27 mouse cellular contexts compared by ENCODE assay signal in genomic region chr12:89159353-89159752, GRCm38 (mm10).
DNase-seq lines count a peak whose midpoint lies in the region; ATAC-seq and TF ChIP-seq lines count a peak whose summit lies in the region.
"Had no signal": no experiment of that assay in that cellular context is flagged by ENCODE, and none has a peak within 500 bp of the region (broad histone marks: within the 10 kb centered on the region; RNA-seq: fewer than 3 reads in every experiment).

No protein-coding gene starts in this region.

- H3K9ac ChIP-seq in liver, adult 2 months (ENCODE audit: low read depth, low read length) = no peak overlapping the region
- no peak overlapping the region for H3K9ac ChIP-seq in lung, embryonic 15.5 days
- no peak overlapping the region for H3K9ac ChIP-seq in lung, postnatal 0 days (replicated peaks; ENCODE audit: low read depth)
- H3K9ac ChIP-seq: forebrain, embryonic 12.5 days; forebrain, postnatal 0 days; hindbrain, embryonic 13.5 days; liver, embryonic 14.5 days had no signal

- no peak overlapping the region for H3K4me3 ChIP-seq in liver, adult 2 months (ENCODE audit: insufficient read depth, low read depth, low read length)
- no peak overlapping the region for H3K4me3 ChIP-seq in lung, embryonic 15.5 days
- H3K4me3 ChIP-seq in lung, postnatal 0 days (ENCODE audit: low read depth, low read length) = no peak overlapping the region
- no peak overlapping the region for H3K4me3 ChIP-seq in thymus, adult 2 months (ENCODE audit: control insufficient read depth, insufficient read depth, low read length)
- H3K4me3 ChIP-seq: erythroblast, embryonic 14.5 days; forebrain, embryonic 12.5 days; hindbrain, embryonic 13.5 days had no signal

- H3K9me3 ChIP-seq in lung, embryonic 15.5 days = no peaks in the 10 kb centered on the region
- no peaks in the 10 kb centered on the region for H3K9me3 ChIP-seq in lung, postnatal 0 days (ENCODE audit: low read length)
- H3K9me3 ChIP-seq: forebrain, embryonic 12.5 days; hindbrain, embryonic 13.5 days had no signal

- 76% methylated on average over 8 of the region's 8 CpGs for WGBS in liver, adult 2 months
- WGBS in lung, embryonic 15.5 days = 45% methylated on average over 8 of the region's 8 CpGs
- WGBS in lung, postnatal 0 days = 58% methylated on average over 8 of the region's 8 CpGs
- 80% methylated on average over 8 of the region's 8 CpGs for WGBS in thymus, adult 2 months

- ATAC-seq in lung, embryonic 15.5 days (ENCODE audit: borderline replicate concordance, extremely low read depth, low FRiP score, low TSS enrichment) = 0 out of 2 replicates have a peak, but pooled peaks have one; percentile 23
- ATAC-seq in lung, postnatal 0 days = peak; percentile 77
- ATAC-seq: forebrain, postnatal 0 days; intestine, postnatal 0 days had no signal

- no peak overlapping the region for H3K27ac ChIP-seq in liver, adult 2 months (replicated peaks; ENCODE audit: insufficient read depth, low read depth, low read length)
- H3K27ac ChIP-seq in lung, embryonic 15.5 days = peak overlapping the region; percentile 49
- no peak overlapping the region for H3K27ac ChIP-seq in lung, postnatal 0 days (ENCODE audit: low read length)
- no peak overlapping the region for H3K27ac ChIP-seq in thymus, adult 2 months (ENCODE audit: control insufficient read depth, insufficient read depth, low read length)
- H3K27ac ChIP-seq: forebrain, embryonic 12.5 days; hindbrain, embryonic 13.5 days; liver, embryonic 14.5 days; macrophage had no signal

- no peaks in the 10 kb centered on the region for H3K79me2 ChIP-seq in liver, adult 2 months (ENCODE audit: control insufficient read depth, insufficient read depth, low read length)

- no peak for TF ChIP-seq POLR2A in liver, adult 2 months (IDR thresholded peaks at IDR 0.05; ENCODE audit: extremely low read depth, insufficient read depth, low read length)
- no peak for TF ChIP-seq POLR2A in thymus, adult 2 months (IDR thresholded peaks at IDR 0.05; ENCODE audit: control insufficient read depth, extremely low read depth, insufficient read depth, low read length, poor library complexity)

- H3K4me2 ChIP-seq in lung, embryonic 15.5 days = no peak overlapping the region
- H3K4me2 ChIP-seq in lung, postnatal 0 days (replicated peaks; ENCODE audit: low read depth, low read length) = no peak overlapping the region
- H3K4me2 ChIP-seq: forebrain, embryonic 12.5 days; heart, embryonic 11.5 days; hindbrain, embryonic 13.5 days had no signal

- no peaks in the 10 kb centered on the region for H3K4me1 ChIP-seq in liver, adult 2 months (ENCODE audit: control insufficient read depth, insufficient read depth, low read length)
- peaks cover 7% of the 10 kb centered on the region; the same call in 1 of the 2 replicates for H3K4me1 ChIP-seq in lung, embryonic 15.5 days
- H3K4me1 ChIP-seq in lung, postnatal 0 days (ENCODE audit: insufficient read depth, low read depth, low read length) = no peaks in the 10 kb centered on the region
- H3K4me1 ChIP-seq in thymus, adult 2 months (replicated peaks; ENCODE audit: control insufficient read depth, insufficient read depth, low read length) = no peaks in the 10 kb centered on the region
- H3K4me1 ChIP-seq: forebrain, embryonic 12.5 days; hindbrain, embryonic 13.5 days had no signal

- peak; percentile 91 for TF ChIP-seq EP300 in lung, postnatal 0 days (IDR thresholded peaks at IDR 0.05)

- no peaks in the 10 kb centered on the region for H3K36me3 ChIP-seq in liver, adult 2 months (ENCODE audit: control insufficient read depth, insufficient read depth, low read length)
- no peaks in the 10 kb centered on the region for H3K36me3 ChIP-seq in lung, embryonic 15.5 days
- H3K36me3 ChIP-seq in lung, postnatal 0 days (ENCODE audit: insufficient read depth, low read length) = no peaks in the 10 kb centered on the region
- no peaks in the 10 kb centered on the region for H3K36me3 ChIP-seq in thymus, adult 2 months (ENCODE audit: control insufficient read depth, insufficient read depth, low read length)
- H3K36me3 ChIP-seq: forebrain, embryonic 12.5 days; hindbrain, embryonic 13.5 days had no signal

- peak; percentile 3 for DNase-seq in liver, adult 2 months (ENCODE audit: extremely low read depth, low read depth, low spot score)
- DNase-seq in liver = no peak
- DNase-seq in lung, postnatal 0 days (ENCODE audit: low spot score) = peak; percentile 59
- peak; percentile 9 to 49 for DNase-seq in lung, postnatal 4 days
- no peak for DNase-seq in neural tube, embryonic 10.5 days (ENCODE audit: extremely low spot score, low spot score)
- DNase-seq in thymus, adult 2 months = no peak
- no peak for DNase-seq in thymus, postnatal 4 days
- DNase-seq: adrenal gland, postnatal 25 days; B cell, adult 2 months; cerebellum, adult 18-20 months; cerebellum, postnatal 14 days; forebrain, postnatal 0 days; gastrocnemius, postnatal 10 days; heart, postnatal 36 days; kidney, adult 9 months; layer of hippocampus, postnatal 36 days; left cerebral cortex, postnatal 4 days; midbrain, embryonic 14.5 days; right cerebral cortex, postnatal 4 days had no signal

- no peaks in the 10 kb centered on the region for H3K27me3 ChIP-seq in liver, adult 2 months (ENCODE audit: control insufficient read depth, insufficient read depth, low read length)
- H3K27me3 ChIP-seq in lung, embryonic 15.5 days = no peaks in the 10 kb centered on the region
- no peaks in the 10 kb centered on the region for H3K27me3 ChIP-seq in lung, postnatal 0 days (replicated peaks; ENCODE audit: insufficient read depth, low read length)
- H3K27me3 ChIP-seq in thymus, adult 2 months (ENCODE audit: control insufficient read depth, insufficient read depth, low read length) = no peaks in the 10 kb centered on the region
- H3K27me3 ChIP-seq: forebrain, embryonic 12.5 days; hindbrain, embryonic 13.5 days had no signal

- no peak for TF ChIP-seq CTCF in liver, adult 2 months (IDR thresholded peaks at IDR 0.05; ENCODE audit: low read depth, low read length)
- no peak for TF ChIP-seq CTCF in lung, postnatal 0 days (IDR thresholded peaks at IDR 0.05)
- TF ChIP-seq CTCF in thymus, adult 2 months (IDR thresholded peaks at IDR 0.05; ENCODE audit: borderline replicate concordance, control insufficient read depth, extremely low read depth, insufficient read depth, low read length, poor library complexity) = no peak

Comparison
In these comparisons a context has a peak if more than half of its experiments do, and no peak if none do; other contexts are left out.
1. DNase-seq: peak in liver, adult 2 months (single experiment), lung, postnatal 0 days (single experiment) and lung, postnatal 4 days (2 of 2); none in liver (single experiment), neural tube, embryonic 10.5 days (single experiment), thymus, adult 2 months (single experiment) and thymus, postnatal 4 days (single experiment).